Mouse (Mus musculus) brain, embryonic 14.5 days (tissue): ENCODE results near the gene Abcg5.

Source experiments
- CTCF ChIP-seq: fragments of 200-500 bp; IDR thresholded peaks from 2 replicates; pipeline ENCODE4 v1.5.1; 2012; ENCODE audit warnings: inconsistent platforms, mild to moderate bottlenecking, moderate library complexity, borderline replicate concordance; ENCODE audit not compliant: insufficient read depth, insufficient read length; ENCODE audit errors: extremely low read depth
- POLR2A ChIP-seq: fragments of 200-500 bp; IDR thresholded peaks from 2 replicates; pipeline ENCODE4 v1.6.1; 2012; ENCODE audit warnings: mild to moderate bottlenecking, inconsistent platforms, borderline replicate concordance; ENCODE audit not compliant: poor library complexity, insufficient read depth, insufficient read length, severe bottlenecking; ENCODE audit errors: extremely low read depth

DNA sequence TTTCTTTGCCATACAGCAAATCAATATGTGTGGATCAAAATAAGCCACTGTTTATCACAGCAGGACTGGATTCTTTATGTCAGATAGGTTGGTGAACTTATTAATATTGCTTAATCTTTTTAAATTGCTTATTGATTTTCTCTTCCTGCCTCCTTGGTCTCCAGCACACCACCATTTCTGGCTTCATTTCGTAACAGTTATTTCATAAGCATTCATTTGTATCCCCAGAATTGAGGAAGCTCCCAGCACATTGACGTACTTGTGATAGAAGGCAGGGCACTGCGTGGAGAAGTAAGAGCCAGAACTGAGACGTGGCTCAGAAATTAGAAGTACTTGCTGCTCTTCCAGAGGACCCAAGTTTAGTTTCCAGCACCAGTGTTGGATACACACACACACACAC, 35.2 kb downstream of the Abcg5 start:
- TF ChIP-seq CTCF (no peak), POLR2A (no peak)
